Comparison of ENCODE assay signal across 18 mouse cellular contexts in the genomic region with DNA sequence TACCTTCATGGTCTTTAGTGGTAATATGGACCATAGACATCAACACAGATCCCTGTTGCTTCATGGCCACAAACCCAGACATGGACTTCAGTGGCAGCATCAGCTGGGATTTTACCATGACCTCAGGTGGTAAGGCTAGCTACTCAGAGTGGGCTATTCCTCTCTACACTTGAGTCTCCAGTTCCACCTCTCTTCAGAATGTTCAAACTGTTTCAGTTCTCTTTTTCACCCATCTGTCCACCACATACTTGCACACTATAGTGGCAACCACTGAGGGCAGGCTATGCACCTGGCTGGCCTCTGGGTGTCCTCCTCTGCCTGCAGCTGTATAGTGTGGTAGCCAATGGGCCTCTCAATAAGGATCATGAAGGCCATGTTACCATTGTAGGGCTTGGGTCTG. TPM values are rescaled to one million over a fixed set of nuclear protein-coding genes. Genes with fewer than 3 reads are reported as not detected.
A peak's percentile ranks its signal among the peaks of the same experiment; 100 is the strongest.
DNase-seq lines count a peak whose midpoint lies in the region; ATAC-seq and TF ChIP-seq lines count a peak whose summit lies in the region.
"Had no signal": no experiment of that assay in that cellular context is flagged by ENCODE, and none has a peak within 500 bp of the region (broad histone marks: within the 10 kb centered on the region; RNA-seq: fewer than 3 reads in every experiment).

No protein-coding gene starts in this region.

- no peaks in the 10 kb centered on the region for H3K4me1 ChIP-seq in heart, adult 2 months (ENCODE audit: control insufficient read depth, insufficient read depth, low read length)
- no peaks in the 10 kb centered on the region for H3K4me1 ChIP-seq in midbrain, postnatal 0 days (ENCODE audit: insufficient read depth, low read length)
- no peaks in the 10 kb centered on the region for H3K4me1 ChIP-seq in midbrain, embryonic 14.5 days (ENCODE audit: control insufficient read depth, insufficient read depth, low read length)
- H3K4me1 ChIP-seq in forebrain, postnatal 0 days (ENCODE audit: insufficient read depth), result no peaks in the 10 kb centered on the region
- H3K4me1 ChIP-seq: limb, embryonic 10.5 days had no signal

- DNase-seq in heart, adult 2 months, result no peak
- DNase-seq in heart, postnatal 25 days (ENCODE audit: low spot score), result no peak
- DNase-seq in midbrain, postnatal 0 days (ENCODE audit: low spot score), result no peak
- no peak for DNase-seq in midbrain, embryonic 14.5 days
- DNase-seq in forebrain, postnatal 0 days, result no peak
- no peak for DNase-seq in urinary bladder, adult 2 months (ENCODE audit: low spot score)
- DNase-seq in frontal cortex, postnatal 10 days (ENCODE audit: low spot score in 2 of 2), result no peak
- DNase-seq: cerebellum, adult 8-10 months; heart, postnatal 36 days; kidney, adult 18-20 months; lung, postnatal 10 days had no signal

- TF ChIP-seq EP300 in heart, adult 2 months (IDR thresholded peaks at IDR 0.05; ENCODE audit: insufficient read depth, low read depth, low read length), result no peak

- intact Hi-C loops in heart, adult 2 months (cut with DNase I), result loop anchor here (2.0 to 10.0 kb wide), 2 partner anchors 65 to 257 kb away; a partner anchor contains a TSS
- intact Hi-C loops in heart, postnatal 25 days (cut with DNase I), result loop anchor here (10.0 kb wide), 2 partner anchors 147 to 443 kb away; a partner anchor contains a TSS

- no peak overlapping the region for H3K9ac ChIP-seq in heart, adult 2 months (ENCODE audit: low read depth, low read length)
- H3K9ac ChIP-seq in midbrain, postnatal 0 days (replicated peaks; ENCODE audit: low read length, poor library complexity, severe bottlenecking), result no peak overlapping the region
- H3K9ac ChIP-seq in midbrain, embryonic 14.5 days (replicated peaks; ENCODE audit: low read length), result no peak overlapping the region
- no peak overlapping the region for H3K9ac ChIP-seq in forebrain, postnatal 0 days

- no peaks in the 10 kb centered on the region for H3K9me3 ChIP-seq in midbrain, postnatal 0 days (ENCODE audit: low read length)
- no peaks in the 10 kb centered on the region for H3K9me3 ChIP-seq in midbrain, embryonic 14.5 days (ENCODE audit: control insufficient read depth, low read length)
- H3K9me3 ChIP-seq in forebrain, postnatal 0 days (ENCODE audit: low read length), result no peaks in the 10 kb centered on the region
- H3K9me3 ChIP-seq: limb, embryonic 10.5 days had no signal

- no peaks in the 10 kb centered on the region for H3K36me3 ChIP-seq in heart, adult 2 months (ENCODE audit: control insufficient read depth, insufficient read depth, low read length)
- no peaks in the 10 kb centered on the region for H3K36me3 ChIP-seq in midbrain, postnatal 0 days (ENCODE audit: insufficient read depth, low read length)
- no peaks in the 10 kb centered on the region for H3K36me3 ChIP-seq in midbrain, embryonic 14.5 days (ENCODE audit: control insufficient read depth, insufficient read depth, low read length)
- H3K36me3 ChIP-seq in forebrain, postnatal 0 days (ENCODE audit: insufficient read depth), result no peaks in the 10 kb centered on the region
- H3K36me3 ChIP-seq: limb, embryonic 10.5 days had no signal

- H3K27ac ChIP-seq in heart, adult 2 months, result no peak overlapping the region
- H3K27ac ChIP-seq in midbrain, postnatal 0 days (ENCODE audit: low read depth, low read length), result no peak overlapping the region
- no peak overlapping the region for H3K27ac ChIP-seq in midbrain, embryonic 14.5 days (replicated peaks; ENCODE audit: low read depth, low read length)
- H3K27ac ChIP-seq in forebrain, postnatal 0 days (ENCODE audit: low read depth, low read length), result no peak overlapping the region
- H3K27ac ChIP-seq: limb, embryonic 10.5 days had no signal

- H3K4me3 ChIP-seq in heart, adult 2 months, result no peak overlapping the region
- H3K4me3 ChIP-seq in midbrain, postnatal 0 days (ENCODE audit: low read depth, low read length), result no peak overlapping the region
- H3K4me3 ChIP-seq in midbrain, embryonic 14.5 days (replicated peaks; ENCODE audit: low read depth, low read length), result no peak overlapping the region
- no peak overlapping the region for H3K4me3 ChIP-seq in forebrain, postnatal 0 days (ENCODE audit: low read depth, low read length)
- H3K4me3 ChIP-seq: limb, embryonic 10.5 days had no signal

- no peak overlapping the region for H3K4me2 ChIP-seq in midbrain, postnatal 0 days (ENCODE audit: low read depth, low read length, poor library complexity, severe bottlenecking)
- H3K4me2 ChIP-seq in midbrain, embryonic 14.5 days (ENCODE audit: low read length), result no peak overlapping the region
- no peak overlapping the region for H3K4me2 ChIP-seq in forebrain, postnatal 0 days (ENCODE audit: low read depth)

- H3K79me2 ChIP-seq in heart, adult 2 months (replicated peaks; ENCODE audit: control insufficient read depth, insufficient read depth, low read length), result no peaks in the 10 kb centered on the region

- peak; percentile 61 for TF ChIP-seq CTCF in heart, adult 2 months (IDR thresholded peaks at IDR 0.05)
- TF ChIP-seq CTCF in midbrain, postnatal 0 days (IDR thresholded peaks at IDR 0.05), result 0 out of 2 replicates have a peak, but pooled peaks have one; percentile 3
- no peak for TF ChIP-seq CTCF in forebrain, postnatal 0 days (IDR thresholded peaks at IDR 0.05; ENCODE audit: low read depth)

- TF ChIP-seq POLR2A in heart, adult 2 months (IDR thresholded peaks at IDR 0.05; ENCODE audit: insufficient read depth, low read depth, low read length), result no peak

- ATAC-seq in midbrain, postnatal 0 days (ENCODE audit: low FRiP score), result no peak
- no peak for ATAC-seq in midbrain, embryonic 14.5 days (ENCODE audit: low FRiP score, low TSS enrichment)
- ATAC-seq in inflammation-experienced regulatory T-cells, adult 6 months, result peak; percentile 57
- ATAC-seq in forebrain, postnatal 0 days, result no peak

- no peaks in the 10 kb centered on the region for H3K27me3 ChIP-seq in heart, adult 2 months (ENCODE audit: control insufficient read depth, insufficient read depth, low read length)
- no peaks in the 10 kb centered on the region for H3K27me3 ChIP-seq in midbrain, postnatal 0 days (ENCODE audit: insufficient read depth, low read length)
- no peaks in the 10 kb centered on the region for H3K27me3 ChIP-seq in midbrain, embryonic 14.5 days (ENCODE audit: control insufficient read depth, insufficient read depth, low read length)
- no peaks in the 10 kb centered on the region for H3K27me3 ChIP-seq in forebrain, postnatal 0 days (ENCODE audit: insufficient read depth, low read length)

RNA-seq across cellular contexts. Expression of a gene that starts 32.2 kb away (rescaled TPM):
- not detected for total RNA-seq in heart, adult 2 months (2021)
- polyA plus RNA-seq in heart, adult 2 months (2012; rRNA removed), result not detected in 2 replicates
- not detected for total RNA-seq in heart, postnatal 25 days (2021)
- total RNA-seq in midbrain, postnatal 0 days (2014; rRNA removed), result not detected in 2 replicates
- polyA plus RNA-seq in midbrain, postnatal 0 days (2015; fragmentation: Nextera tagmentation; extraction: Ambion mirVana), result not detected in 2 replicates
- polyA plus RNA-seq in midbrain, embryonic 14.5 days (2014; fragmentation: Nextera tagmentation; extraction: Ambion mirVana), result not detected in 2 replicates
- polyA plus RNA-seq in inflammation-experienced regulatory T-cells, adult 6 months (2017; shearing (Covaris generic)), result 10 to 100 TPM in 1 of 3 experiments, 1 to 10 TPM in 2; 7.5 to 13.6 (median 8.0) TPM
- total RNA-seq in forebrain, postnatal 0 days (2014; rRNA removed), result 0.15 TPM in 1 of 2 replicates, not detected in the other
- polyA plus RNA-seq in forebrain, postnatal 0 days (2015; fragmentation: Nextera tagmentation; extraction: Ambion mirVana), result not detected in 2 replicates
- 0.23 and 0.27 TPM in 2 replicates for polyA plus RNA-seq in urinary bladder, adult 2 months (2012; rRNA removed)
- total RNA-seq: heart, postnatal 36 days; layer of hippocampus, adult 8-10 months had no signal
- polyA plus RNA-seq: embryonic facial prominence, embryonic 11.5 days; forebrain, embryonic 11.5 days; gonadal fat pad, adult 2 months; limb, embryonic 10.5 days had no signal

RNA-seq across cellular contexts. Expression of a gene that starts 47.5 kb away (rescaled TPM):
- total RNA-seq in heart, adult 2 months (2021), result not detected
- polyA plus RNA-seq in heart, adult 2 months (2012; rRNA removed), result not detected in 2 replicates
- total RNA-seq in heart, postnatal 25 days (2021), result not detected
- total RNA-seq in midbrain, postnatal 0 days (2014; rRNA removed), result not detected in 2 replicates
- 0.27 TPM in 1 of 2 replicates, not detected in the other for polyA plus RNA-seq in midbrain, postnatal 0 days (2015; fragmentation: Nextera tagmentation; extraction: Ambion mirVana)
- not detected in 2 replicates for polyA plus RNA-seq in midbrain, embryonic 14.5 days (2014; fragmentation: Nextera tagmentation; extraction: Ambion mirVana)
- under 1 TPM in 1 of 3 experiments, not detected in 2; 0.35 TPM for polyA plus RNA-seq in inflammation-experienced regulatory T-cells, adult 6 months (2017; shearing (Covaris generic))
- total RNA-seq in forebrain, postnatal 0 days (2014; rRNA removed), result not detected in 2 replicates
- polyA plus RNA-seq in forebrain, postnatal 0 days (2015; fragmentation: Nextera tagmentation; extraction: Ambion mirVana), result not detected in 2 replicates
- 0.10 TPM in 1 of 2 replicates, not detected in the other for polyA plus RNA-seq in urinary bladder, adult 2 months (2012; rRNA removed)
- total RNA-seq: heart, postnatal 36 days; layer of hippocampus, adult 8-10 months had no signal
- polyA plus RNA-seq: forebrain, embryonic 11.5 days; gonadal fat pad, adult 2 months; thymus, postnatal 0 days had no signal
